Mouse (Mus musculus) liver, embryonic 15.5 days (tissue): ENCODE results near the gene C730034F03Rik. TPM values are rescaled to one million over a fixed set of nuclear protein-coding genes. Genes with fewer than 3 reads are reported as not detected.

Source experiments
- ATAC-seq: fragments of 200-750 bp; cut with Nextera tagmentation; 2 replicates; pipeline ENCODE4 v1.8.0; 2017; ENCODE audit warnings: moderate number of reproducible peaks, mild to moderate bottlenecking, moderate library complexity; ENCODE audit not compliant: insufficient read depth
- H3K27ac ChIP-seq: fragments of 300-500 bp; sonication (generic); replicated peaks from 2 replicates; pipeline ENCODE4 v1.5.1; 2015; ENCODE audit warnings: mild to moderate bottlenecking, inconsistent platforms
- H3K27me3 ChIP-seq: fragments of 300-500 bp; sonication (generic); 2 replicates; pipeline ENCODE4 v1.6.1; 2015; ENCODE audit warnings: mild to moderate bottlenecking, inconsistent platforms
- H3K36me3 ChIP-seq: fragments of 300-500 bp; sonication (generic); replicated peaks from 2 replicates; pipeline ENCODE4 v1.6.1; 2015; ENCODE audit warnings: moderate library complexity, mild to moderate bottlenecking, inconsistent platforms
- H3K4me1 ChIP-seq: fragments of 300-500 bp; sonication (generic); replicated peaks from 2 replicates; pipeline ENCODE4 v1.6.1; 2015; ENCODE audit warnings: inconsistent platforms
- H3K4me2 ChIP-seq: fragments of 300-500 bp; sonication (generic); 2 replicates; pipeline ENCODE4 v1.6.1; 2015; ENCODE audit warnings: moderate library complexity, mild to moderate bottlenecking, inconsistent platforms
- H3K4me3 ChIP-seq: fragments of 300-500 bp; sonication (generic); replicated peaks from 2 replicates; pipeline ENCODE4 v1.5.1; 2015; ENCODE audit warnings: mild to moderate bottlenecking, inconsistent platforms
- H3K9ac ChIP-seq: fragments of 300-500 bp; sonication (generic); 2 replicates; pipeline ENCODE4 v1.6.1; 2015; ENCODE audit warnings: moderate library complexity, mild to moderate bottlenecking, inconsistent platforms
- H3K9me3 ChIP-seq: fragments of 300-500 bp; sonication (generic); replicated peaks from 2 replicates; pipeline ENCODE4 v1.6.1; 2016; ENCODE audit warnings: inconsistent platforms
- WGBS: fragments of 180-500 bp; shearing (Covaris S2); methylation state at CpG from one replicate; pipeline ENCODE4 v1.1.7; 2015; ENCODE audit warnings: mixed read lengths; ENCODE audit not compliant: insufficient replicate concordance; 5-methylcytosine and 5-hydroxymethylcytosine counted together
- polyA plus RNA-seq: library from polyadenylated mRNA; unstranded; fragments of >200 nt; fragmentation: Nextera tagmentation; extraction: Ambion mirVana; gene quantifications from 2 replicates; pipeline ENCODE4 v1.2.1, GENCODE M21; 2015

Gene C730034F03Rik
- polyA plus RNA-seq, 1 experiment from 2014 or later: 1.9 TPM

GRCm38 (mm10) chr15:89476475-89476815 is 47.1 kb downstream of the C730034F03Rik start:
- H3K27ac ChIP-seq: peak overlapping the region; percentile 68
- H3K36me3 ChIP-seq: no peaks in the 10 kb centered on the region
- peak overlapping the region; percentile 54; the same call in 1 of the 2 replicates for H3K9ac ChIP-seq
- peak overlapping the region; percentile 64 for H3K4me3 ChIP-seq
- peak overlapping the region; percentile 89 for H3K4me2 ChIP-seq
- H3K9me3 ChIP-seq: no peaks in the 10 kb centered on the region
- peaks cover 26% of the 10 kb centered on the region for H3K4me1 ChIP-seq
- 3% methylated on average over 5 of the region's 5 CpGs for WGBS
- H3K27me3 ChIP-seq: no peaks in the 10 kb centered on the region
- no peak for ATAC-seq

GRCm38 (mm10) chr15:89477091-89477491 is 47.7 kb downstream of the C730034F03Rik start, which contains the start of gene Arsa:
Arsa (minus strand) TSS chr15:89477425.
- Histone ChIP-seq H3K27ac (peak within 1 kb of the TSS; percentile 68), H3K9me3 (no peaks in the 10 kb centered on the region), H3K9ac (peak within 1 kb of the TSS; percentile 54; the same call in 1 of the 2 replicates), H3K27me3 (no peaks in the 10 kb centered on the region), H3K4me1 (peaks cover 26% of the 10 kb centered on the region), H3K36me3 (no peaks in the 10 kb centered on the region), H3K4me3 (peak within 1 kb of the TSS; percentile 64), H3K4me2 (peak within 1 kb of the TSS; percentile 89)
- WGBS: 24% methylated on average over 9 of the region's 9 CpGs
- no peak for ATAC-seq

GRCm38 (mm10) chr15:89477806-89478205 is 48.4 kb downstream of the C730034F03Rik start:
- H3K4me3 ChIP-seq: no peak overlapping the region
- H3K9ac ChIP-seq: no peak overlapping the region
- H3K9me3 ChIP-seq: no peaks in the 10 kb centered on the region
- H3K27ac ChIP-seq: no peak overlapping the region
- ATAC-seq: no peak
- no peaks in the 10 kb centered on the region for H3K27me3 ChIP-seq
- peaks cover 26% of the 10 kb centered on the region for H3K4me1 ChIP-seq
- H3K4me2 ChIP-seq: no peak overlapping the region
- WGBS: 61% methylated on average over 8 of the region's 8 CpGs
- H3K36me3 ChIP-seq: no peaks in the 10 kb centered on the region

- Histone ChIP-seq H3K27me3 (no peaks in the 10 kb centered on the region), H3K4me1 (peaks cover 26% of the 10 kb centered on the region), H3K4me2 (no peak overlapping the region), H3K9ac (no peak overlapping the region), H3K9me3 (no peaks in the 10 kb centered on the region), H3K27ac (no peak overlapping the region), H3K4me3 (no peak overlapping the region), H3K36me3 (no peaks in the 10 kb centered on the region)
- 60% methylated on average over 3 of the region's 3 CpGs for WGBS
- ATAC-seq: no peak
Observed at GRCm38 (mm10) chr15:89478622-89479021, 49.2 kb downstream of the C730034F03Rik start.

Other genes with a start within 250 kb of the C730034F03Rik start
- gene Plxnb2, start 248.8 kb upstream of the C730034F03Rik start, polyA plus RNA-seq: 22.3 and 30.1 TPM in 2 replicates
- 3.3 and 3.5 TPM in 2 replicates for gene Dennd6b, start 233.1 kb upstream of the C730034F03Rik start, polyA plus RNA-seq
- gene Ppp6r2, start 218.0 kb upstream of the C730034F03Rik start, polyA plus RNA-seq: 14.9 and 16.3 TPM in 2 replicates
- gene Sbf1, start 114.3 kb upstream of the C730034F03Rik start, polyA plus RNA-seq: 21.4 and 28.6 TPM in 2 replicates
- gene Adm2, start 106.9 kb upstream of the C730034F03Rik start, polyA plus RNA-seq: 1.7 and 2.0 TPM in 2 replicates
- 10.3 and 10.6 TPM in 2 replicates for gene Miox, start 95.2 kb upstream of the C730034F03Rik start, polyA plus RNA-seq
- gene Lmf2, start 73.9 kb upstream of the C730034F03Rik start, polyA plus RNA-seq: 30.9 and 35.3 TPM in 2 replicates
- gene Ncaph2, start 73.9 kb upstream of the C730034F03Rik start, polyA plus RNA-seq: 110 and 115 TPM in 2 replicates
- 2.4 and 4.3 TPM in 2 replicates for gene Sco2, start 55.7 kb upstream of the C730034F03Rik start, polyA plus RNA-seq
- gene Tymp, start 52.5 kb upstream of the C730034F03Rik start, polyA plus RNA-seq: 0.40 TPM in 2 replicates
- gene Odf3b, start 50.3 kb upstream of the C730034F03Rik start, polyA plus RNA-seq: 0.46 and 0.68 TPM in 2 replicates
- gene Klhdc7b, start 44.7 kb upstream of the C730034F03Rik start, polyA plus RNA-seq: not detected in 2 replicates
- not detected in 2 replicates for gene Syce3, start 19.1 kb upstream of the C730034F03Rik start, polyA plus RNA-seq
- 2.6 and 3.1 TPM in 2 replicates for gene Cpt1b, start 3.7 kb upstream of the C730034F03Rik start, polyA plus RNA-seq
- gene Gm44502, start 107 bp downstream of the C730034F03Rik start, polyA plus RNA-seq: not detected in 2 replicates
- gene Chkb, start 319 bp downstream of the C730034F03Rik start, polyA plus RNA-seq: 26.2 and 27.0 TPM in 2 replicates
- 0.02 and 0.05 TPM in 2 replicates for gene Mapk8ip2, start 24.3 kb downstream of the C730034F03Rik start, polyA plus RNA-seq
- 5.0 and 5.4 TPM in 2 replicates for gene Arsa, start 47.8 kb downstream of the C730034F03Rik start, polyA plus RNA-seq
- 0.51 and 0.93 TPM in 2 replicates for gene Shank3, start 70.0 kb downstream of the C730034F03Rik start, polyA plus RNA-seq
- not detected in 2 replicates for gene Acr, start 138.7 kb downstream of the C730034F03Rik start, polyA plus RNA-seq
- gene Rabl2, start 162.3 kb downstream of the C730034F03Rik start, polyA plus RNA-seq: 5.0 and 5.6 TPM in 2 replicates